Mouse (Mus musculus) mouse trophoblast stem cell (cell line): ENCODE results near the gene Macrod1.

Source experiments
- in situ Hi-C, 2 experiments: fragments of 300-500 bp; cut with MseI, MboI; formaldehyde crosslinking; loops; 2 replicates in 1 of 2; 3 replicates in 1 of 2; pipeline ENCODE4 v1.15.1; 2025

Gene Macrod1

GRCm38 (mm10) chr19:7236011-7236410 is 179.4 kb downstream of the Macrod1 start:
- in situ Hi-C loops: no loop called here

GRCm38 (mm10) chr19:7236742-7237141 is 180.1 kb downstream of the Macrod1 start:
- in situ Hi-C loops: no loop called here

GRCm38 (mm10) chr19:7239574-7239973 is 183.0 kb downstream of the Macrod1 start:
- in situ Hi-C loops: no loop called here

GRCm38 (mm10) chr19:7240291-7240690 is 183.7 kb downstream of the Macrod1 start:
- in situ Hi-C loops: no loop called here

- in situ Hi-C loops: no loop called here
Measured at GRCm38 (mm10) chr19:7240782-7241690, 184.4 kb downstream of the Macrod1 start, which contains the start of gene Naa40. Naa40 (minus strand) TSS chr19:7241183.

GRCm38 (mm10) chr19:7246021-7246420 is 189.4 kb downstream of the Macrod1 start:
- in situ Hi-C loops: no loop called here
